Mouse (Mus musculus): Measurements from ENCODE around the gene Ednra.

The Ednra gene

DNA sequence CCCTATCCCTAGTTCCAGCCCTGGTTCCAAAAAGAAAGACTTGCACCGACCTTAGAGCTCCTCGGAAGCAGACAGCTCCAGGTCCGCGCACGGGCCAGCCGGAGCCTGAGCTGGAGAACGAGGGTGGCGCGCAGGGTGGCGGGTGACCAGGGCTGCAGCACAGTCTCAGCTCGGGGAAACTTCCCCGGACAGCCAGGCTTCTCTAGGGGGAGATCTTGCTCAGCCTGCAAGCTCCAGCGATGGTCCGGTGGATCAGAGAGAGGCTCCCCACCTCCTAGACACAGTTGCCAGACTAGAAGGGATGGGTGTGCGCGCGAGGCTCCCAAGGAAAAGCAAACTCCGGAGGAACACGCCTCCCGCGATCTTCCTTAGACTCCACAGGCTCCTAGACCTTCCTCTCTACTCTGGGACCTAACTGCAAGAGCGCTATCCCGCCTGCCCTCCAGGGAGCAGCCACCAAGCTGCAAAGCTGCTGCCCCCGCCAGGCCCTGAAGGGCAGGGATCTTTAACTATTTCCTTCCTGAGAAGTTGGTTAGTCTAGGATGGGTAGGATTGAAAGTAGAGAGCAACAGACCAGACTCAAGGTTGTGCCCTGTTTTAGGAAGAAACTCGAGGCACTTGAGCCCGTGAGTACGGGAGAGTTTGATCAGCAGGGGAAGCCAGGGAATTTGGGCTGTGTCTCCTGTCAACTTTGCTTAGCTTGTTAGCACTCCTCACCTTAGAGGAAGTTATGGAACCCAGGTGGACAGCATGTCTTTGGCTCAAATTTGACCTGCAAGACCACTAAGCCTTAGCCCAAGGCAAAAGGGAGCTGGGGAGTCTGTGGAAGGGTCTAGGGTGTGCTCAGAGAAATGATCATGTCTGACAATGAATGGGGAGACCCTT lies at the start of gene Ednra:
TSS of gene Ednra (minus strand) at position 419 of the 885 bp plus-strand sequence.
- in situ Hi-C loops (cut with MboI; ENCODE audit: unreplicated experiment in 2 of 2), result no loop called here

DNA sequence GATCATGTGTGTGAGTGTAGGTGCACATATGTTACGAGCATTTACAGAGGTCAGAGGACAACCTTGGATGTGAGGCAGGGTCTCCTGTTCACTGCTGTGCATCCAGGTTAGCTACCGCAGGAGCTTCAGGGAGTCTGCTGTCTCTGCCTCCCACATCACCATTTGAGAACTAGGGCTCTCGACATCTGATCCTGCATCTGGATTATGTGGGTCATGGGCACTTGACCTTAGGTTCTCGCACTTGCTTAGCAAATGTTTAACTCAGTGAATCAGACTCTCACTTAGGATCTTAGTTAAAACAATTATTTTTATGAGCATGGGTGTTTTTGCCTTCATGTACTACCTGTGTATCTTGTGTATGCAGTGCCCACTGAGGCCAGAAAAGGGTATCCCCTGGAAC lies 49.6 kb upstream of the Ednra start:
- in situ Hi-C loops (cut with MboI; ENCODE audit: unreplicated experiment in 2 of 2), result no loop called here

- in situ Hi-C loops (cut with MboI; ENCODE audit: unreplicated experiment in 2 of 2), result no loop called here
Measured at GRCm38 (mm10) chr8:77773256-77773655, 49.0 kb upstream of the Ednra start.

DNA sequence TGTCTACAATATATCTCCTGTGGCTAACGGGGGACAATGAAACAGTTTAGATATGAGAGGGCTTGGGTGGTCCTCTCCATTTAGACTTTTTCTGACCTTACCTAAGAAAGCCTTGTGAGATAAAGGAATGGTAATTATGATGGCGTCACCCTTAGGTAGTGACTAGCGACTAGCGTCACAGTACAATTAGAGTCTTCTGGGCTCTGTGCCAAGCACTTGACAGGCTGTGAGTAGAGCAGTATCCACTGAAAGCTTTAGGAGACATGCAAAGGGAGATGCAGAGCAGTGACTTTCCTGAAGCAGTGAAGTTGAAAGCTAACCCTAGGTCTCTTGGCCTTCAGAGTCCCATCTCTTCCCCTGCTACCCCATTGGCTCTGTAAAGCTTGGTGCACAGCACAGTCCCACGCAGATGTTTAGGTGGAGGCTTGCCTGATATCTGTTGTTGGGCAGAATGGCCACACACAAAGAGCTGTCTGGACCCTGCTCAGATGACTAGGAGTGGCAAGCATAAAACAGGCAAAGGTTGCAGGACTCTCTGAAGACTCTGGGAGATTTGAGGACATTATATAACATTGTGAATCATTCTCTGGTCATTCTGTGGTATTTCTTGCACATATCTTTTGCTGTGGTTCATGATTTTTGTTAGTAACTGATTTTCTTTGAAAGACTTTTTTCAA lies 48.1 kb upstream of the Ednra start:
- in situ Hi-C loops (cut with MboI; ENCODE audit: unreplicated experiment in 2 of 2), result no loop called here

DNA sequence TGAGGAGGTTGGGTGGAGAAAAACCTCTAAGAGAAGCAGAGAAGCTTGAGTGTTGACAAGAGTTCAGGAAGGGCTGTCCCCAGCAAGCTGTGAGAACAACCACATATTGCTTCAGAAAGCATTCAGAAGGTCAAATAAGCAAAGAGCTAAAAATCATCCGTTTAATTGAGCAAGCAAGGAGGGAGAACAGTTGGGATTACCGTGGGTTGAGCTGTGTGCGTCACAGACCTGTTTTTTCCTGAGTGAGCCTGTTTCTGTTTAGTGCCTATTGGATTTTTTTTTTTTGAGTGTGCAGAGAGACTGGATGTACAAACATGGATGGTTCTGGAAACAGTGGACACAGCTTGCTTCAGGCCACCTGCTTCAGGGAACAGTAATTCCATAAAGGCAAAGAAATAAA lies 46.7 kb upstream of the Ednra start:
- in situ Hi-C loops (cut with MboI; ENCODE audit: unreplicated experiment in 2 of 2), result no loop called here

- in situ Hi-C loops (cut with MboI; ENCODE audit: unreplicated experiment in 2 of 2), result no loop called here
Measured at GRCm38 (mm10) chr8:77768916-77769315, 44.7 kb upstream of the Ednra start.

- in situ Hi-C loops (cut with MboI; ENCODE audit: unreplicated experiment in 2 of 2), result no loop called here
Measured at GRCm38 (mm10) chr8:77764253-77764652, 40.0 kb upstream of the Ednra start.

DNA sequence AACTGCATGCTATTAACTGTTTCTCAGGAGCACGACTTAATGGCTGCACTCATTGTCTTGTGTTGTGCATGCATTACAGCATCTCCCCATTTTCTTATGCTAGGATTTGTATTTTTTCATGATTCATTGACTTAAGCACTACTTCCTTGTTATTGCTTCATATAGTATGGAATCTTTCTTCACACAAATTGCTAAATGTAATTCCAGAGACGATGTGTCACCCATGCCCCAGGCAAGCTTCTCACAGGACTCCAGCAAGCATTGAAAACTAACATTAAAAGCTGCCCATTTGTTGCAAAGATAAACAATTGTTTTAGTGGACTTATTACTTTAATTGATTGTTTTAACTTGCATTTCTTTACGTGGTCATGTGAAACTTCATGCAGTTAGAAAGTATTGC lies 38.7 kb upstream of the Ednra start:
- in situ Hi-C loops (cut with MboI; ENCODE audit: unreplicated experiment in 2 of 2), result no loop called here

- in situ Hi-C loops (cut with MboI; ENCODE audit: unreplicated experiment in 2 of 2), result no loop called here
Measured at GRCm38 (mm10) chr8:77755441-77755840, 31.2 kb upstream of the Ednra start.

GRCm38 (mm10) chr8:77753796-77754195 lies 29.5 kb upstream of the Ednra start:
- in situ Hi-C loops (cut with MboI; ENCODE audit: unreplicated experiment in 2 of 2), result no loop called here

GRCm38 (mm10) chr8:77752041-77752440 lies 27.8 kb upstream of the Ednra start:
- in situ Hi-C loops (cut with MboI; ENCODE audit: unreplicated experiment in 2 of 2), result no loop called here

DNA sequence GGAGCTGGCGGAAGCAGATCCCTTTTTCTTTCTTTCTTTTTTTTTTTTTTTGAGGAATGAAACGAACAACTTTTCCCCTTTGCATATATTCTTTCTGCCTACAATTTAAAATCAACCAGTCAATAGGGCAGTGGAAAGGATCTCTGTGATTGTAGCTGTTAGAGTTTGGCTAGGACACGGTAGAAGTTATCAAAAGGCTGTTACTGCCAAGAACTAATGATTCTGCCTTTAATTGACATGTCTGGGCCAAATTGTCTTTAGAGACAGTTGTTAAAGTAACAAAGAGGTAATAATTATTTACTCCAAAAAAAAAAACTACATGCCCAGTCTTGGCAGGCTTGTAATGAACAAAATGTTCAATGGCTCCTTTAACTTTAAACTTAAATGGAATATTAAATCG lies 26.1 kb upstream of the Ednra start:
- in situ Hi-C loops (cut with MboI; ENCODE audit: unreplicated experiment in 2 of 2), result no loop called here

GRCm38 (mm10) chr8:77744476-77744875 lies 20.2 kb upstream of the Ednra start:
- in situ Hi-C loops (cut with MboI; ENCODE audit: unreplicated experiment in 2 of 2), result no loop called here

- in situ Hi-C loops (cut with MboI; ENCODE audit: unreplicated experiment in 2 of 2), result no loop called here
Measured at GRCm38 (mm10) chr8:77742395-77742794, 18.1 kb upstream of the Ednra start.

DNA sequence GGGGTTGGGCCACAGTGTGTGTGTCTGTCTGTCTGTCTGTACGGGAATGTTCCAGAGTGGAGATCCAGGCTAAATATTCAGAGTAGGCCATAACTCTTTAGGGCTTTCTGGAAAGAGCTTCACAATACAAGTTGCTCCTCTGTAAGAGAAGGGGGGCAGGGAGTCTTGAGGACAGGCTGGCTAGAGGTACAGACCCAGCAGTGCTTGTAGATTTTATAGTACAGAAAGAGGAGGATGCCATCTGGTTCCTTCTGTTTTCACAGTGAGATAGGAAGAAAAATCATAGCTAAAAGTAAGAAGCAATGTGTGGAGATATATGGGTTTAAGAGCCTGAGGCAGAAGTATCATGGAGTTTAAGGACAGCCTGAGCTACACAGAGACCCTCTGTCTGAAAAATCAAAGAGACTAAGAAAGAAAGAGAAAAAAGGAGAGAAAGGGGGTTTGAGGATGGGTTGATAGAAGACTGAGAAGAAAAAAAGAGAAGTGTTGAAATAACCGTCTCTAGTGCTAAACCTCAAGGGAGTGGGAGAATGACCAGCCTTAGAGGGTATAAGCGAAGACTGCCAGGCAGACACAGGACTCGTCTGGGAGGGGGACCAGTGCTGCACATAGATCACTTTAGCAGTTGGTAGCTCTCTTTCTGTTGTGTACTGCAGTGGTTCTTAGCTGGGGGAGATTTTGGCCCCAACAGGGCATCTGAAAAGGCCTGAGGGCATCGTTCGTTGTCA lies 16.9 kb upstream of the Ednra start:
- in situ Hi-C loops (cut with MboI; ENCODE audit: unreplicated experiment in 2 of 2), result no loop called here

- in situ Hi-C loops (cut with MboI; ENCODE audit: unreplicated experiment in 2 of 2), result no loop called here
Measured at GRCm38 (mm10) chr8:77738419-77738818, 14.2 kb upstream of the Ednra start.

DNA sequence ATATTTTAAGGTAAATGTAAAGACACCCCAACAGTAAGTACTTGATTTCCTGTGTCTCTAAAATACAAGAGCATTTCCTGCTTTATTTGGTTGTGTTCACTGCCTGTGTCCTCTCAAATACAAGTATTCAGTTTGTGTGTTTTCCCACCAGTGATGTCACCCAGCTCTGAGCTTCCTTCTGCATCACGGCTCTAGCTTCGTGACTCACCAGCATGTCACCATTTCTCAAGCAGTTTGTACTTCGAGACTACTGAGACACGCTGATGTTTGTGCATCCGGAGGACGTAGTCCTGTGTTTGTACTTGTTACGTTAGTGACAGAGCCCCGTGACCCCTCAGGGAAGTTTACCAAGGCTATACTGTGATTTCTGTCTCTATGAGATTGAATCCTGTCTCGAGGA lies 13.1 kb upstream of the Ednra start:
- in situ Hi-C loops (cut with MboI; ENCODE audit: unreplicated experiment in 2 of 2), result no loop called here

DNA sequence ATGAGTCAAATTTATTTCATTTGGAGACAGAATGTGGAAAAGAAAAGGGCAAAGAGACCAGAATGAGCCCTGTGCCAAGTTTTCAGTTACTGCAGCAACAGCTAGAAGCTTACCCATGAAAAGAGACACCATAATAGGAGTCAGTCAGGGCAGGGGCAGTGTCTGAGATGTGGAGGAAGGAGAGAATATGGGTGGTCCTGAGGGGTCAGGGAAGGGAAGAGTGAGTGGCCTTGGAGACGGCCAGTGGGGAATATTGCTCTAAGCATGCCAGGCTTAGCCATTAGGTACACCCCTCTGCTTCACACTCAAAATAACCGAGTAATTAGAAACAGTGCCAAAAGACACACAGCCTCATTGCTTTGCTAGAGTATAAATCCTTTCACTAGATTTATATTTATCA lies 9.5 kb upstream of the Ednra start:
- in situ Hi-C loops (cut with MboI; ENCODE audit: unreplicated experiment in 2 of 2), result no loop called here

- in situ Hi-C loops (cut with MboI; ENCODE audit: unreplicated experiment in 2 of 2), result no loop called here
Measured at GRCm38 (mm10) chr8:77732964-77733363, 8.7 kb upstream of the Ednra start.

GRCm38 (mm10) chr8:77725406-77725805 lies 1.1 kb upstream of the Ednra start:
- in situ Hi-C loops (cut with MboI; ENCODE audit: unreplicated experiment in 2 of 2), result no loop called here

- in situ Hi-C loops (cut with MboI; ENCODE audit: unreplicated experiment in 2 of 2), result no loop called here
Measured at GRCm38 (mm10) chr8:77723534-77724045, 674 bp downstream of the Ednra start.

Data from v-Abl transformed pro-B cells (cell line).